Comparison of ENCODE assay signal across 10 mouse cellular contexts in genomic region chr7:30472411-30472810, GRCm38 (mm10). TPM values are rescaled to one million over a fixed set of nuclear protein-coding genes. Genes with fewer than 3 reads are reported as not detected.
A peak's percentile ranks its signal among the peaks of the same experiment; 100 is the strongest.
DNase-seq lines count a peak whose midpoint lies in the region; ATAC-seq and TF ChIP-seq lines count a peak whose summit lies in the region.
"Had no signal": no experiment of that assay in that cellular context is flagged by ENCODE, and none has a peak within 500 bp of the region (broad histone marks: within the 10 kb centered on the region; RNA-seq: fewer than 3 reads in every experiment).

No protein-coding gene starts in this region.

- H3K4me1 ChIP-seq in heart, embryonic 10.5 days = peaks cover 5% of the 10 kb centered on the region; the same call in 1 of the 2 replicates
- no peaks in the 10 kb centered on the region for H3K4me1 ChIP-seq in spleen, adult 2 months (ENCODE audit: control insufficient read depth, insufficient read depth, insufficient read length)

- 45% methylated on average over 5 of the region's 5 CpGs for WGBS in heart, embryonic 10.5 days
- WGBS in spleen, adult 2 months = 46% methylated on average over 5 of the region's 5 CpGs

- TF ChIP-seq CTCF in spleen, adult 2 months (IDR thresholded peaks at IDR 0.05; ENCODE audit: extremely low read depth, insufficient read depth, insufficient read length, insufficient replicate concordance) = peak; percentile 17; the same call in 1 of the 2 replicates

- peak; percentile 91 for ATAC-seq in megakaryocyte, adult 5-6 weeks (ENCODE audit: poor library complexity, severe bottlenecking)

- H3K27ac ChIP-seq in heart, embryonic 10.5 days = no peak overlapping the region
- H3K27ac ChIP-seq in spleen, adult 2 months (ENCODE audit: insufficient read depth, low read length) = no peak overlapping the region

- TF ChIP-seq POLR2A in spleen, adult 2 months (IDR thresholded peaks at IDR 0.05; ENCODE audit: low read depth, low read length) = no peak

- no peaks in the 10 kb centered on the region for H3K9me3 ChIP-seq in heart, embryonic 10.5 days

- H3K36me3 ChIP-seq in heart, embryonic 10.5 days = no peaks in the 10 kb centered on the region
- H3K36me3 ChIP-seq in spleen, adult 2 months (ENCODE audit: control insufficient read depth, insufficient read depth, low read length) = no peaks in the 10 kb centered on the region

- H3K27me3 ChIP-seq in heart, embryonic 10.5 days (ENCODE audit: insufficient read depth, poor library complexity, severe bottlenecking) = peaks cover 18% of the 10 kb centered on the region
- H3K27me3 ChIP-seq in spleen, adult 2 months (ENCODE audit: control insufficient read depth, insufficient read depth, low read length) = peaks cover 3% of the 10 kb centered on the region; the same call in 1 of the 2 replicates

- no peak overlapping the region for H3K4me3 ChIP-seq in heart, embryonic 10.5 days
- no peak overlapping the region for H3K4me3 ChIP-seq in spleen, adult 2 months (ENCODE audit: extremely low read depth, insufficient read depth, insufficient read length)

- DNase-seq in heart, postnatal 10 days = peak; percentile 21 to 44
- DNase-seq in heart, embryonic 10.5 days (ENCODE audit: low spot score) = no peak
- peak in 1 of 2 experiments; percentile 19 for DNase-seq in spleen, adult 2 months (ENCODE audit: low read depth in 1 of 2, low spot score in 2 of 2)
- DNase-seq in spleen, adult 12 weeks (ENCODE audit: low spot score) = no peak
- peak; percentile 42 for DNase-seq in c-Kit-positive CD71-positive TER-119-negative erythroid progenitor cells, embryonic 14.5 days (ENCODE audit: low read depth)
- no peak for DNase-seq in urinary bladder, postnatal 10 days (ENCODE audit: low spot score)
- no peak for DNase-seq in frontal cortex, postnatal 25 days (ENCODE audit: low spot score in 2 of 2)

- intact Hi-C loops in heart, postnatal 10 days (cut with DNase I) = loop anchor here (2.0 kb wide), 1 partner anchor 32 kb away; no protein-coding TSS in a partner anchor

RNA-seq across cellular contexts. Expression of gene Nphs1, which starts 14.3 kb away (rescaled TPM):
- total RNA-seq in heart, postnatal 10 days (2021) = not detected
- 0.55 and 0.79 TPM in 2 replicates for polyA plus RNA-seq in heart, embryonic 10.5 days (2016; fragmentation: Nextera tagmentation; extraction: Ambion mirVana)
- 1.8 and 2.4 TPM in 2 replicates for polyA plus RNA-seq in spleen, adult 2 months (2012; rRNA removed)
- total RNA-seq in megakaryocyte, adult 5-6 weeks (2015) = not detected in 2 replicates
- total RNA-seq in megakaryocyte, adult 5-6 weeks (2017) = 0.29 TPM in 1 of 2 replicates, not detected in the other

RNA-seq across cellular contexts. Expression of gene Kirrel2, which starts 14.9 kb away (rescaled TPM):
- under 1 TPM; 0.07 to 0.17 TPM for total RNA-seq in heart, postnatal 10 days (2021)
- polyA plus RNA-seq in heart, embryonic 10.5 days (2016; fragmentation: Nextera tagmentation; extraction: Ambion mirVana) = 3.3 and 5.2 TPM in 2 replicates
- 0.14 and 0.49 TPM in 2 replicates for polyA plus RNA-seq in spleen, adult 2 months (2012; rRNA removed)
- not detected in 2 replicates for total RNA-seq in megakaryocyte, adult 5-6 weeks (2015)
- total RNA-seq in megakaryocyte, adult 5-6 weeks (2017) = 0.07 TPM in 1 of 2 replicates, not detected in the other

RNA-seq across cellular contexts. Expression of gene Prodh2, which starts 21.0 kb away (rescaled TPM):
- not detected for total RNA-seq in heart, postnatal 10 days (2021)
- 0.30 and 3.0 TPM in 2 replicates for polyA plus RNA-seq in heart, embryonic 10.5 days (2016; fragmentation: Nextera tagmentation; extraction: Ambion mirVana)
- polyA plus RNA-seq in spleen, adult 2 months (2012; rRNA removed) = 0.04 TPM in 1 of 2 replicates, not detected in the other
- not detected in 2 replicates for total RNA-seq in megakaryocyte, adult 5-6 weeks (2015)
- total RNA-seq in megakaryocyte, adult 5-6 weeks (2017) = not detected in 2 replicates
- total RNA-seq: left cerebral cortex, adult 18-20 months had no signal
- polyA plus RNA-seq: embryonic facial prominence, embryonic 14.5 days had no signal

RNA-seq across cellular contexts. Expression of gene Aplp1, which starts 27.1 kb away (rescaled TPM):
- total RNA-seq in heart, postnatal 10 days (2021) = 1 to 10 TPM; 4.1 to 6.2 TPM
- polyA plus RNA-seq in heart, embryonic 10.5 days (2016; fragmentation: Nextera tagmentation; extraction: Ambion mirVana) = 44.3 and 50.4 TPM in 2 replicates
- 1.9 and 2.3 TPM in 2 replicates for polyA plus RNA-seq in spleen, adult 2 months (2012; rRNA removed)
- total RNA-seq in megakaryocyte, adult 5-6 weeks (2015) = 0.07 and 0.25 TPM in 2 replicates
- 0.08 TPM in 1 of 2 replicates, not detected in the other for total RNA-seq in megakaryocyte, adult 5-6 weeks (2017)

RNA-seq across cellular contexts. Expression of gene Nfkbid, which starts 50.9 kb away (rescaled TPM):
- total RNA-seq in heart, postnatal 10 days (2021) = under 1 TPM; 0.29 to 0.45 TPM
- 1.5 and 1.6 TPM in 2 replicates for polyA plus RNA-seq in heart, embryonic 10.5 days (2016; fragmentation: Nextera tagmentation; extraction: Ambion mirVana)
- polyA plus RNA-seq in spleen, adult 2 months (2012; rRNA removed) = 55.1 and 70.8 TPM in 2 replicates
- total RNA-seq in megakaryocyte, adult 5-6 weeks (2015) = 23.0 and 28.6 TPM in 2 replicates
- total RNA-seq in megakaryocyte, adult 5-6 weeks (2017) = 13.3 and 17.2 TPM in 2 replicates

Comparison
In these comparisons a context has a peak if more than half of its experiments do, and no peak if none do; other contexts are left out.
1. DNase-seq: peak in heart, postnatal 10 days (2 of 2) and c-Kit-positive CD71-positive TER-119-negative erythroid progenitor cells, embryonic 14.5 days (single experiment); none in heart, embryonic 10.5 days (single experiment), spleen, adult 12 weeks (single experiment), urinary bladder, postnatal 10 days (single experiment) and frontal cortex, postnatal 25 days (0 of 2).